Mouse (Mus musculus): Measurements from ENCODE around the gene Slc16a1.
"Not testable (repeated sequence)": the region's sequence is repeated elsewhere in the genome, so short reads cannot be mapped to it uniquely, and the experiment has no call there.

DNA sequence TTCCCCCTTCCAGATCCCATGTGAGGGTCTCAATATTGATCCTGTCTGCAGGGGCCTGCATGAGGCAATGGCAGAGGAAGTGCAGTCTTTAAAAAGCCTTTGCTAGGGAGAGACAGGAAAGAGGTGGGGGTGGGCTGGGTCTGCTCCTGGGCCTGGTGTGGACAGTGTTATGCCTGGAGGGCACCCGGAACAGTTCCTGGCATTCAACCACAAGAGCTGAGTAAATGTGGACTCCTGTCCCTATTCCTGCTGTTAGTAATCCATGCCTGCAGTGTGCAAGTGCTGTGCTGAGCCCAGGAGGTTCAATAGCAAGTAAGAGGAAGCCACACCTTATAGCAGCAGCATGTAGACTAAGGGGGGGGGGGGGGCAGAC is 69.3 kb downstream of the Slc16a1 start:
- not testable (repeated sequence) for TF ChIP-seq POLR2A (IDR thresholded peaks at IDR 0.05; ENCODE audit: borderline replicate concordance, control insufficient read depth, low read depth, low read length); CTCF (IDR thresholded peaks at IDR 0.05; ENCODE audit: control insufficient read depth, insufficient read depth, low read length)

Measured in bone marrow, adult 2 months (tissue).